Mouse (Mus musculus): ENCODE results near the gene Lamtor5.

DNA sequence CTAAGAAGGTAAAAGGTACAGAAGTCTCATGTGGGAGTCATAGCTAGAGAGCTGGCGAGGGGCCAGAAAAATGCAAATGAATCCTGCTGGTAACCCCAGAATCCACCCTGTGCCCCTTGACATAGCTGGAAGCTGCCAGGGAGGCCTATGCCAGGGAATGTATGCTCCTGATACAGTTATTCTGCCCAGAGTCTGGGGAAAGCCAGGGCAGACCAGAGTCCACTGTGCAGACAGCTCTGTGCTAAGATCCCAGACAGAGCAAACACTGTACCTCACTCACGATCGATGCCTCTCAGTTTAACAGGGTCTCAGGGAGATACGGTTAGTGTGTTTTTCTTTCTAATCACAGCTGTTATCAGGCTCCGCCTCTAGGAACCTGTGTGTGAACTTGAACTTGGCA is 48.8 kb upstream of the Lamtor5 start:
- TF ChIP-seq CTCF (IDR thresholded peaks at IDR 0.05; ENCODE audit: low read depth, low read length): no peak
- TF ChIP-seq POLR2A (IDR thresholded peaks at IDR 0.05; ENCODE audit: extremely low read depth, insufficient read depth, low read length): no peak

All from liver, adult 2 months (tissue).